Mouse (Mus musculus) liver, adult 2 months (tissue): ENCODE results near the gene Naa50. TPM values are rescaled to one million over a fixed set of nuclear protein-coding genes. Genes with fewer than 3 reads are reported as not detected.
A peak's percentile ranks its signal among the peaks of the same experiment; 100 is the strongest.

Experiments
- DNase-seq: peaks from one replicate; pipeline ENCODE4 v3.0.0-alpha.2; 2011; ENCODE audit warnings: low read depth, low spot score; ENCODE audit errors: extremely low read depth
- H3K27ac ChIP-seq: fragments of 200-500 bp; replicated peaks from 2 replicates; pipeline ENCODE4 v1.5.1; 2012; ENCODE audit warnings: low read depth, mild to moderate bottlenecking, control low read depth, inconsistent platforms, low read length; ENCODE audit not compliant: insufficient read depth
- H3K27me3 ChIP-seq: fragments of 200-500 bp; 2 replicates; pipeline ENCODE4 v1.6.1; 2012; ENCODE audit warnings: mild to moderate bottlenecking, moderate library complexity, low read length, inconsistent platforms; ENCODE audit not compliant: control insufficient read depth, insufficient read depth
- H3K36me3 ChIP-seq: fragments of 200-500 bp; 2 replicates; pipeline ENCODE4 v1.6.1; 2012; ENCODE audit warnings: low read length, inconsistent platforms; ENCODE audit not compliant: control insufficient read depth, insufficient read depth
- H3K4me1 ChIP-seq: fragments of 200-500 bp; 2 replicates; pipeline ENCODE4 v1.6.1; 2011; ENCODE audit warnings: low read length; ENCODE audit not compliant: control insufficient read depth, insufficient read depth
- H3K4me3 ChIP-seq: fragments of 200-500 bp; 2 replicates; pipeline ENCODE4 v1.5.1; 2011; ENCODE audit warnings: low read depth, mild to moderate bottlenecking, control low read depth, low read length, moderate library complexity; ENCODE audit not compliant: insufficient read depth
- H3K79me2 ChIP-seq: fragments of 200-500 bp; 2 replicates; pipeline ENCODE4 v1.6.1; 2012; ENCODE audit warnings: inconsistent platforms, mild to moderate bottlenecking, low read length, moderate library complexity; ENCODE audit not compliant: control insufficient read depth, insufficient read depth
- H3K9ac ChIP-seq: fragments of 200-500 bp; 2 replicates; pipeline ENCODE4 v1.6.1; 2012; ENCODE audit warnings: low read depth, mild to moderate bottlenecking, control low read depth, inconsistent platforms, low read length
- CTCF ChIP-seq: fragments of 200-500 bp; IDR thresholded peaks from 2 replicates; pipeline ENCODE4 v1.5.1; 2011; ENCODE audit warnings: low read depth, low read length, control low read depth
- POLR2A ChIP-seq: fragments of 200-500 bp; IDR thresholded peaks from 2 replicates; pipeline ENCODE4 v1.6.1; 2011; ENCODE audit warnings: low read length, control low read depth; ENCODE audit not compliant: insufficient read depth; ENCODE audit errors: extremely low read depth
- WGBS: fragments of 180-500 bp; shearing (Covaris S2); methylation state at CpG from one replicate; pipeline ENCODE4 v1.1.7; 2018; 5-methylcytosine and 5-hydroxymethylcytosine counted together
- polyA plus RNA-seq: library from polyadenylated mRNA; depleted of rRNA; stranded (reverse); fragments of >200 nt; gene quantifications from 2 replicates; pipeline ENCODE4 v1.2.3, GENCODE M21; 2012
- total RNA-seq: library from RNA; depleted of rRNA; stranded (reverse); fragments of >200 nt; gene quantifications from 2 replicates; pipeline ENCODE4 v1.2.3, GENCODE M21; 2014

Gene Naa50
- total and polyA plus RNA-seq, 2 experiments: 11.0 to 28.4 TPM

GRCm38 (mm10) chr16:44133187-44133586 lies 6.4 kb upstream of the Naa50 start:
- peaks cover 10% of the 10 kb centered on the region for H3K4me1 ChIP-seq
- H3K9ac ChIP-seq: no peak overlapping the region
- TF ChIP-seq CTCF (no peak), POLR2A (no peak)
- 87% methylated on average over 3 of the region's 3 CpGs for WGBS
- H3K36me3 ChIP-seq: no peaks in the 10 kb centered on the region
- H3K79me2 ChIP-seq: peaks cover 6% of the 10 kb centered on the region; the same call in 1 of the 2 replicates
- H3K27ac ChIP-seq: no peak overlapping the region
- DNase-seq: no peak
- no peaks in the 10 kb centered on the region for H3K27me3 ChIP-seq
- no peak overlapping the region for H3K4me3 ChIP-seq

GRCm38 (mm10) chr16:44136511-44137021 lies 3.1 kb upstream of the Naa50 start:
- no peak overlapping the region for H3K9ac ChIP-seq
- no peak for TF ChIP-seq POLR2A

GRCm38 (mm10) chr16:44138377-44138978 lies 1.2 kb upstream of the Naa50 start:
- no peak for DNase-seq
- H3K9ac ChIP-seq: peak overlapping the region; percentile 97
- peaks cover 8% of the 10 kb centered on the region; the same call in 1 of the 2 replicates for H3K79me2 ChIP-seq
- WGBS: under 1% methylated on average over 24 of the region's 24 CpGs
- TF ChIP-seq CTCF (no peak), POLR2A (peak; percentile 83; the same call in 1 of the 2 replicates)
- peaks cover 17% of the 10 kb centered on the region for H3K4me1 ChIP-seq
- no peaks in the 10 kb centered on the region for H3K27me3 ChIP-seq
- H3K36me3 ChIP-seq: no peaks in the 10 kb centered on the region
- peak overlapping the region; percentile 99 for H3K27ac ChIP-seq
- H3K4me3 ChIP-seq: peak overlapping the region; percentile 99

More at GRCm38 (mm10) chr16:44136511-44137021, 3.1 kb upstream of the Naa50 start:
- peaks cover 11% of the 10 kb centered on the region for H3K4me1 ChIP-seq
- H3K79me2 ChIP-seq: peaks cover 8% of the 10 kb centered on the region; the same call in 1 of the 2 replicates
- no peaks in the 10 kb centered on the region for H3K27me3 ChIP-seq
- H3K27ac ChIP-seq: peak overlapping the region; percentile 83
- 16% methylated on average over 6 of the region's 6 CpGs for WGBS
- no peak overlapping the region for H3K4me3 ChIP-seq
- DNase-seq: peak; percentile 70
- no peaks in the 10 kb centered on the region for H3K36me3 ChIP-seq

- Histone ChIP-seq H3K27ac (peak overlapping the region; percentile 99), H3K9ac (peak overlapping the region; percentile 97), H3K36me3 (no peaks in the 10 kb centered on the region), H3K79me2 (peaks cover 8% of the 10 kb centered on the region; the same call in 1 of the 2 replicates), H3K4me3 (peak overlapping the region; percentile 99), H3K4me1 (peaks cover 16% of the 10 kb centered on the region), H3K27me3 (no peaks in the 10 kb centered on the region)
- DNase-seq: peak; percentile 93
- under 1% methylated on average over 25 of the region's 25 CpGs for WGBS
- TF ChIP-seq CTCF (no peak), POLR2A (no peak; the same call in 1 of the 2 replicates)
Measured at GRCm38 (mm10) chr16:44138979-44139535, 573 bp upstream of the Naa50 start.

- no peak for TF ChIP-seq POLR2A
- TF ChIP-seq CTCF: peak; percentile 43
- peak overlapping the region; percentile 96 for H3K9ac ChIP-seq
- peak overlapping the region; percentile 99 for H3K27ac ChIP-seq
- H3K4me1 ChIP-seq: peaks cover 16% of the 10 kb centered on the region
- H3K36me3 ChIP-seq: no peaks in the 10 kb centered on the region
- H3K79me2 ChIP-seq: peaks cover 8% of the 10 kb centered on the region; the same call in 1 of the 2 replicates
- H3K4me3 ChIP-seq: peak overlapping the region; percentile 100
- H3K27me3 ChIP-seq: no peaks in the 10 kb centered on the region
- WGBS: 2% methylated on average over 28 of the region's 44 CpGs
- DNase-seq: peak; percentile 89
Measured at GRCm38 (mm10) chr16:44140186-44140787, 657 bp downstream of the Naa50 start.
